Mouse (Mus musculus): ENCODE data around the gene Sgsm2. TPM values are rescaled to one million over a fixed set of nuclear protein-coding genes. Genes with fewer than 3 reads are reported as not detected.

Gene Sgsm2
- polyA plus RNA-seq, 2 experiments: 1.1 to 2.6 TPM

GRCm38 (mm10) chr11:74926388-74927005 is 29.6 kb upstream of the Sgsm2 start:
- Histone ChIP-seq H3K36me3 (replicated peaks; ENCODE audit: control insufficient read depth, insufficient read depth, low read depth) (no peaks in the 10 kb centered on the region; the same call in 1 of the 2 replicates), H3K9me3 (ENCODE audit: control insufficient read depth, low read length) (no peaks in the 10 kb centered on the region), H3K9ac (replicated peaks) (peak overlapping the region; percentile 83), H3K4me1 (replicated peaks; ENCODE audit: control insufficient read depth in 2 of 2, insufficient read depth in 2 of 2, low read length in 1 of 2) (peaks cover 5 to 14% of the 10 kb centered on the region in 2 experiments), H3K27me3 (ENCODE audit: control insufficient read depth, insufficient read depth, low read length) (no peaks in the 10 kb centered on the region), H3K4me3 (ENCODE audit: insufficient read depth in 1 of 2, low read depth in 2 of 2, low read length in 2 of 2) (peak overlapping the region; percentile 85 to 87), H3K4me2 (ENCODE audit: low read depth) (peak overlapping the region; percentile 83), H3K27ac (peak overlapping the region; percentile 85)
- TF ChIP-seq EP300 (IDR thresholded peaks at IDR 0.05; ENCODE audit: low read depth) (no peak), CTCF (IDR thresholded peaks at IDR 0.05; ENCODE audit: low read depth) (no peak)
- WGBS (ENCODE audit: insufficient replicate concordance): 2% methylated on average over 11 of the region's 11 CpGs
- ATAC-seq (ENCODE audit: insufficient read depth) (no peak; the same call in 1 of the 2 replicates), DNase-seq (ENCODE audit: low read depth in 3 of 3, low spot score in 3 of 3) (peak; percentile 47 to 70 (median 64))

- peak within 1 kb of the TSS; percentile 83 for H3K4me2 ChIP-seq (ENCODE audit: low read depth)
- peaks cover 5 to 14% of the 10 kb centered on the region in 2 experiments for H3K4me1 ChIP-seq (replicated peaks; ENCODE audit: control insufficient read depth in 2 of 2, insufficient read depth in 2 of 2, low read length in 1 of 2)
- under 1% methylated on average over 66 of the region's 88 CpGs for WGBS (ENCODE audit: insufficient replicate concordance)
- peak within 1 kb of the TSS; percentile 85 to 94 for H3K4me3 ChIP-seq (ENCODE audit: insufficient read depth in 1 of 2, low read depth in 2 of 2, low read length in 2 of 2)
- peak; percentile 95 for ATAC-seq (ENCODE audit: insufficient read depth)
- H3K36me3 ChIP-seq (replicated peaks; ENCODE audit: control insufficient read depth, insufficient read depth, low read depth): no peaks in the 10 kb centered on the region; the same call in 1 of the 2 replicates
- peak within 1 kb of the TSS; percentile 83 for H3K9ac ChIP-seq (replicated peaks)
- no peak for TF ChIP-seq EP300 (IDR thresholded peaks at IDR 0.05; ENCODE audit: low read depth)
- peak; percentile 19; the same call in 1 of the 2 replicates for TF ChIP-seq CTCF (IDR thresholded peaks at IDR 0.05; ENCODE audit: low read depth)
- peak; percentile 93 to 94 (median 94) for DNase-seq (ENCODE audit: low read depth in 3 of 3, low spot score in 3 of 3)
- H3K27ac ChIP-seq: peak within 1 kb of the TSS; percentile 85
- no peaks in the 10 kb centered on the region for H3K9me3 ChIP-seq (ENCODE audit: control insufficient read depth, low read length)
- H3K27me3 ChIP-seq (ENCODE audit: control insufficient read depth, insufficient read depth, low read length): no peaks in the 10 kb centered on the region
Measured at GRCm38 (mm10) chr11:74925577-74926387, 28.9 kb upstream of the Sgsm2 start, which contains the start of the genes Smg6 and Srr. Gene Smg6, plus strand, starts transcription at chr11:74925823. Gene Srr, minus strand, starts transcription at chr11:74925948.

GRCm38 (mm10) chr11:74924149-74924548 is 27.3 kb upstream of the Sgsm2 start:
- no peak overlapping the region for H3K9ac ChIP-seq (replicated peaks)
- TF ChIP-seq EP300 (IDR thresholded peaks at IDR 0.05; ENCODE audit: low read depth) (no peak), CTCF (IDR thresholded peaks at IDR 0.05; ENCODE audit: low read depth) (peak; percentile 73)
- H3K4me3 ChIP-seq (ENCODE audit: insufficient read depth in 1 of 2, low read depth in 2 of 2, low read length in 2 of 2): no peak overlapping the region
- H3K36me3 ChIP-seq (replicated peaks; ENCODE audit: control insufficient read depth, insufficient read depth, low read depth): no peaks in the 10 kb centered on the region; the same call in 1 of the 2 replicates
- H3K4me1 ChIP-seq (replicated peaks; ENCODE audit: control insufficient read depth in 2 of 2, insufficient read depth in 2 of 2, low read length in 1 of 2): peaks cover 5 to 14% of the 10 kb centered on the region in 2 experiments
- no peak for ATAC-seq (ENCODE audit: insufficient read depth)
- H3K9me3 ChIP-seq (ENCODE audit: control insufficient read depth, low read length): no peaks in the 10 kb centered on the region
- peak overlapping the region; percentile 83 for H3K4me2 ChIP-seq (ENCODE audit: low read depth)
- H3K27ac ChIP-seq: no peak overlapping the region
- peak in 2 of 3 experiments; percentile 24 to 31 for DNase-seq (ENCODE audit: low read depth in 3 of 3, low spot score in 3 of 3)
- no peaks in the 10 kb centered on the region for H3K27me3 ChIP-seq (ENCODE audit: control insufficient read depth, insufficient read depth, low read length)
- 43% methylated on average over 4 of the region's 4 CpGs for WGBS (ENCODE audit: insufficient replicate concordance)

GRCm38 (mm10) chr11:74919249-74919648 is 22.4 kb upstream of the Sgsm2 start:
- WGBS (ENCODE audit: insufficient replicate concordance): 71% methylated on average over 6 of the region's 6 CpGs
- DNase-seq (ENCODE audit: low read depth in 3 of 3, low spot score in 3 of 3): no peak
- H3K9me3 ChIP-seq (ENCODE audit: control insufficient read depth, low read length): no peaks in the 10 kb centered on the region
- ATAC-seq (ENCODE audit: insufficient read depth): no peak
- no peaks in the 10 kb centered on the region for H3K27me3 ChIP-seq (ENCODE audit: control insufficient read depth, insufficient read depth, low read length)
- no peaks in the 10 kb centered on the region; the same call in 1 of the 2 replicates for H3K36me3 ChIP-seq (replicated peaks; ENCODE audit: control insufficient read depth, insufficient read depth, low read depth)
- H3K9ac ChIP-seq (replicated peaks): no peak overlapping the region
- no peak overlapping the region for H3K4me2 ChIP-seq (ENCODE audit: low read depth)
- H3K4me1 ChIP-seq (replicated peaks; ENCODE audit: control insufficient read depth in 2 of 2, insufficient read depth in 2 of 2, low read length in 1 of 2): peaks cover 0 to 1% of the 10 kb centered on the region in 2 experiments; a peak in 2 of 4 replicates
- H3K27ac ChIP-seq: no peak overlapping the region
- H3K4me3 ChIP-seq (ENCODE audit: insufficient read depth in 1 of 2, low read depth in 2 of 2, low read length in 2 of 2): no peak overlapping the region
- TF ChIP-seq CTCF (IDR thresholded peaks at IDR 0.05; ENCODE audit: low read depth) (no peak), EP300 (IDR thresholded peaks at IDR 0.05; ENCODE audit: low read depth) (no peak)

GRCm38 (mm10) chr11:74912492-74912891 is 15.6 kb upstream of the Sgsm2 start:
- no peaks in the 10 kb centered on the region for H3K9me3 ChIP-seq (ENCODE audit: control insufficient read depth, low read length)
- H3K36me3 ChIP-seq (replicated peaks; ENCODE audit: control insufficient read depth, insufficient read depth, low read depth): peaks cover 21% of the 10 kb centered on the region
- H3K4me1 ChIP-seq (replicated peaks; ENCODE audit: control insufficient read depth in 2 of 2, insufficient read depth in 2 of 2, low read length in 1 of 2): no peaks in the 10 kb centered on the region
- WGBS (ENCODE audit: insufficient replicate concordance): 40% methylated on average over 3 of the region's 3 CpGs
- TF ChIP-seq EP300 (IDR thresholded peaks at IDR 0.05; ENCODE audit: low read depth): no peak
- no peak for TF ChIP-seq CTCF (IDR thresholded peaks at IDR 0.05; ENCODE audit: low read depth)
- H3K9ac ChIP-seq (replicated peaks): no peak overlapping the region
- ATAC-seq (ENCODE audit: insufficient read depth) (no peak), DNase-seq (ENCODE audit: low read depth in 3 of 3, low spot score in 3 of 3) (no peak)
- H3K4me2 ChIP-seq (ENCODE audit: low read depth): no peak overlapping the region
- H3K27ac ChIP-seq: no peak overlapping the region
- H3K27me3 ChIP-seq (ENCODE audit: control insufficient read depth, insufficient read depth, low read length): no peaks in the 10 kb centered on the region
- no peak overlapping the region for H3K4me3 ChIP-seq (ENCODE audit: insufficient read depth in 1 of 2, low read depth in 2 of 2, low read length in 2 of 2)

All from liver, embryonic 14.5 days (tissue).